Mouse (Mus musculus) erythroblast, embryonic 14.5 days (primary cell): ENCODE measurements around the gene Soat1.

ENCODE experiments used
- GATA1 ChIP-seq: IDR thresholded peaks from 2 replicates; pipeline ENCODE4 v1.6.1; 2012; ENCODE audit warnings: low read length, inconsistent platforms, mixed read lengths
- TAL1 ChIP-seq: IDR thresholded peaks from 3 replicates; pipeline ENCODE4 v1.6.1; 2012; ENCODE audit warnings: low read length, inconsistent platforms, mixed read lengths

DNA sequence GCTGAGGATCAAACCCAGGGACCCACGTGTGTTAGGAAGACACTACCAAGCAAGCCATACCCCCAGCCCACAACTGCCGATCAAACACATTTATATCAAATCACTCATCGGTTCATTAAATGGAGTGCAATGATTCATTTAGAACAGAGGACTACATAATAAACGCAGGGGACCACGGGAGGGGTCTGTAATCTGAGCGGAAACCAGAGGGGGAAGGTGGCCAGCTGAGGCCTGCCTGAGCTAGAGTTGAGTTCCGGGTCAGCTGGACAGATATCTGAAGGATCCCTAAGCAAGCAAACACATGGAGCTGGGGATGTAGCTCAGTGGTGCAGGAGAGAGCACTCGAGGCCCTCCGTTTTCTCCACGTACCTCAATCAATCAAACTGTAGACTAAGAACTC is 20.3 kb downstream of the Soat1 start:
- TF ChIP-seq TAL1 (no peak), GATA1 (no peak)
